Mouse (Mus musculus) liver, embryonic 14.5 days (tissue): Measurements from ENCODE around the gene Fgfr2.

Source experiments
- CTCF ChIP-seq: IDR thresholded peaks from 2 replicates; pipeline ENCODE4 v1.5.1; 2016; ENCODE audit warnings: antibody characterized with exemption, low read depth, control low read depth
- EP300 ChIP-seq: IDR thresholded peaks from 2 replicates; pipeline ENCODE4 v1.6.1; 2016; ENCODE audit warnings: antibody characterized with exemption, low read depth

- TF ChIP-seq CTCF (no peak), EP300 (no peak)
Measured at GRCm38 (mm10) chr7:133067321-133067841, 55.8 kb downstream of the Fgfr2 start.
